Mouse (Mus musculus): ENCODE data around the gene Ubap2l. TPM values are rescaled to one million over a fixed set of nuclear protein-coding genes. Genes with fewer than 3 reads are reported as not detected.
A peak's percentile ranks its signal among the peaks of the same experiment; 100 is the strongest.

Gene Ubap2l
- polyA plus RNA-seq, 1 experiment = 89.7 TPM

- WGBS = 78% methylated on average over 3 of the region's 3 CpGs
- Histone ChIP-seq H3K4me1 (ENCODE audit: control insufficient read depth, insufficient read depth, low read length) (no peaks in the 10 kb centered on the region), H3K27ac (ENCODE audit: control insufficient read depth, insufficient read depth, low read depth, low read length, poor library complexity) (no peak overlapping the region), H3K4me3 (replicated peaks; ENCODE audit: control insufficient read depth, low read depth, low read length) (no peak overlapping the region)
- TF ChIP-seq POLR2A (IDR thresholded peaks at IDR 0.05; ENCODE audit: borderline replicate concordance, control insufficient read depth, low read depth, low read length) (no peak), CTCF (IDR thresholded peaks at IDR 0.05; ENCODE audit: control insufficient read depth, insufficient read depth, low read length) (no peak)
Observed at GRCm38 (mm10) chr3:90004091-90004796, 48.2 kb downstream of the Ubap2l start.

DNA sequence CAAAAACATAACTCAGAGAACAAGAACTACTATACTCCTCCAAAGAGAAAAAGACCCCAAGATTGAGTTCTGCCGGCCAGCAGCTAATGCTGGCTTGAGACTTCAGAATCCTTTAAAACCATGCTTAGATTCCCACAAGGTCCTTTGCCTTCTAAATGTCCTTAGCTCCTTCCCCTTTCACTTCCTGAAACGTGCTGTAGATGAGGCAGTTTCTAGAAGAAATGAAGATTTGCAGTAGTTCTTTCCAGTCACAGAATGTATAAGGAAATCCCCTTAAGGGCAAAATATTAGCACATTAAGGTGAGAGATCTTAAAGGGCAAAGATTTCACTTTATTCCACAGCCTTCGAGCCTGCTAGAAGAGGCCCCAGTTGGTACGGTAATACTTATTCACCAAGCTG is 52.6 kb downstream of the Ubap2l start:
- no peak for TF ChIP-seq CTCF (IDR thresholded peaks at IDR 0.05; ENCODE audit: control insufficient read depth, insufficient read depth, low read length)
- TF ChIP-seq POLR2A (IDR thresholded peaks at IDR 0.05; ENCODE audit: borderline replicate concordance, control insufficient read depth, low read depth, low read length) = no peak
- Histone ChIP-seq H3K27ac (ENCODE audit: control insufficient read depth, insufficient read depth, low read depth, low read length, poor library complexity) (no peak overlapping the region), H3K4me3 (replicated peaks; ENCODE audit: control insufficient read depth, low read depth, low read length) (no peak overlapping the region), H3K4me1 (ENCODE audit: control insufficient read depth, insufficient read depth, low read length) (no peaks in the 10 kb centered on the region)
- 66% methylated on average over 4 of the region's 4 CpGs for WGBS

DNA sequence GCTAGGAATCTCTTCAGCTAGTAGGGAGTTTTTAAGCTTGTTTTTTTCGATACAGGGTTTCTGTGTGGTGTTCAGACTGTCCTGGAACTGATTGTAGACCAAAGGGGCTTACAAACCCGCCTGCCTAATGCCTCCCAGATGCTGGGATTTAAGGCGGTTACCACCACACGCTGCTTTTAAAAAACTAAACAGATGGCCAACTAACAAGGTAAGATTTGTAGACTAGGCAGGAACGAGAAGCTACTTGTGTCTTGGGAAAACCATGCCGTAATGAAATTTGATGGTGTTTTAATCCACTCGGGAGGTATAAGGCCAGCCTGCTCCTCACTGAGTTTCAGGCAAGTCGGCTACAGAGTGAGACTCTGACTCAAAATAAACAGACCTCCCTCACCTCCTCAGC is 53.3 kb downstream of the Ubap2l start:
- peak overlapping the region; percentile 71 for H3K4me3 ChIP-seq (replicated peaks; ENCODE audit: control insufficient read depth, low read depth, low read length)
- TF ChIP-seq CTCF (IDR thresholded peaks at IDR 0.05; ENCODE audit: control insufficient read depth, insufficient read depth, low read length) = no peak
- TF ChIP-seq POLR2A (IDR thresholded peaks at IDR 0.05; ENCODE audit: borderline replicate concordance, control insufficient read depth, low read depth, low read length) = no peak
- H3K4me1 ChIP-seq (ENCODE audit: control insufficient read depth, insufficient read depth, low read length) = no peaks in the 10 kb centered on the region
- H3K27ac ChIP-seq (ENCODE audit: control insufficient read depth, insufficient read depth, low read depth, low read length, poor library complexity) = no peak overlapping the region
- 18% methylated on average over 8 of the region's 8 CpGs for WGBS

DNA sequence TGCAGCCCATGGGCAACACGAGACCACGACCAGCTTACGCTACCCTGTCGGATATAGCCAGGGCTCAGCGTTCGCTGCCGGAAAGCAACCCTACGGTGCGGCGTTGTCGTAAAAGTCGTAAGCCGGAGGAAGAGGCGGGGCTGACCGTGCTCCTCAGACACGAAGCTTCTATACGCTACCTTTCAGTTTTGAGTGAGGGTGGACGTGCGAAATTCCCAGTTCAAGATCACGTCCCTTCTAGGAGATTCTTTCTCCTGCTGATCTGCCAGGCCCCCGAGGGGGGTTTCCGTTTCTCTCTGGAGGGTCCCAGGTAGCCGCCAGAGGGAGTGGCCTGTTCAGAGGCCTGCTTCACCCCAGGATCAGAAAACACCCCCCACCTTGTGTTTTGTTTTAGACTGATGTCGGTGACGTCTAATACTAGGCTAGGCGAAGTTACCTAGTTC is 53.8 kb downstream of the Ubap2l start, which contains the start of gene Hax1:
Gene Hax1, minus strand, starts transcription at position 169 of the 443 bp plus-strand sequence.
- peak within 1 kb of the TSS; percentile 69 for H3K27ac ChIP-seq (ENCODE audit: control insufficient read depth, insufficient read depth, low read depth, low read length, poor library complexity)
- H3K4me3 ChIP-seq (replicated peaks; ENCODE audit: control insufficient read depth, low read depth, low read length) = peak within 1 kb of the TSS; percentile 71
- TF ChIP-seq CTCF (IDR thresholded peaks at IDR 0.05; ENCODE audit: control insufficient read depth, insufficient read depth, low read length) (no peak), POLR2A (IDR thresholded peaks at IDR 0.05; ENCODE audit: borderline replicate concordance, control insufficient read depth, low read depth, low read length) (peak; percentile 79; the same call in 1 of the 2 replicates)
- WGBS = under 1% methylated on average over 26 of the region's 26 CpGs
- no peaks in the 10 kb centered on the region for H3K4me1 ChIP-seq (ENCODE audit: control insufficient read depth, insufficient read depth, low read length)

DNA sequence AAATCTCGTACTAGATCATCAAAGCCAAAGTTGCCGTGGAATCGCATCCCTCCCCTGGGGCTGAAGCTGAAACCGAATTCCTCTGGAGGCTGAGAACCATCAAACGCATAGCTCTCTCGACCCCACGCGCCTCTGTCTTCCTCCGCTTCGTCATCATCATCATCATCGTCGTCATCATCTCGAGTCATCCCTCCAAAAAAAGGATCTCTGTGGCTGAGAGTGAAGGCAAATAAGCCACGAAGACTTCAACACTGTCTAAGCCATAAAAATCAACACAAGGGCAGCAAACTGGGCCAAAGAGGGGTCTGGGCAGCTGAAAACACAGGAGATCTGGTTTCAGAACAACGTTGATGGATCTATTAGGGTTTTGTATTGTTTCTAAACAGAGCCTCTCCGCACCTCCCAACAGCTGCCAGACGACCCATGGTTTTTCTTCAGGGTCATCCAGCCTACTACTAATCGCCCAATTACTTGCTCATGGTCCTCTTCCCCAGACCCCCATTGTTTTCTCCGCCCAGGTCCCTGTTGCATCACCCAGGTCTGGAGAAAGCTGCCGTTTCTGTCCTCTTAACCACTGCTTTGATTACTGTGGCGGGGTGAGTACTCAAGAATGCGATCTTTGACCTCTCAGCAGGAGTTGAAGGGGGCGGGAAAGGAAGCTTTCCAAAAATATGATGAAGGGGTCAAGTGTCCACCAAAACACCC is 54.5 kb downstream of the Ubap2l start:
- peak overlapping the region; percentile 71 for H3K4me3 ChIP-seq (replicated peaks; ENCODE audit: control insufficient read depth, low read depth, low read length)
- H3K27ac ChIP-seq (ENCODE audit: control insufficient read depth, insufficient read depth, low read depth, low read length, poor library complexity) = no peak overlapping the region
- TF ChIP-seq CTCF (IDR thresholded peaks at IDR 0.05; ENCODE audit: control insufficient read depth, insufficient read depth, low read length) (no peak), POLR2A (IDR thresholded peaks at IDR 0.05; ENCODE audit: borderline replicate concordance, control insufficient read depth, low read depth, low read length) (no peak)
- H3K4me1 ChIP-seq (ENCODE audit: control insufficient read depth, insufficient read depth, low read length) = no peaks in the 10 kb centered on the region
- WGBS = 18% methylated on average over 23 of the region's 23 CpGs

GRCm38 (mm10) chr3:89994807-89995515 is 57.5 kb downstream of the Ubap2l start:
- no peak overlapping the region for H3K4me3 ChIP-seq (replicated peaks; ENCODE audit: control insufficient read depth, low read depth, low read length)
- 84% methylated on average over 5 of the region's 5 CpGs for WGBS
- no peaks in the 10 kb centered on the region for H3K4me1 ChIP-seq (ENCODE audit: control insufficient read depth, insufficient read depth, low read length)
- TF ChIP-seq POLR2A (IDR thresholded peaks at IDR 0.05; ENCODE audit: borderline replicate concordance, control insufficient read depth, low read depth, low read length) (no peak), CTCF (IDR thresholded peaks at IDR 0.05; ENCODE audit: control insufficient read depth, insufficient read depth, low read length) (no peak)
- H3K27ac ChIP-seq (ENCODE audit: control insufficient read depth, insufficient read depth, low read depth, low read length, poor library complexity) = no peak overlapping the region

GRCm38 (mm10) chr3:89987822-89988221 is 64.6 kb downstream of the Ubap2l start:
- WGBS = 24% methylated on average over 4 of the region's 4 CpGs
- TF ChIP-seq CTCF (IDR thresholded peaks at IDR 0.05; ENCODE audit: control insufficient read depth, insufficient read depth, low read length) = no peak
- no peak for TF ChIP-seq POLR2A (IDR thresholded peaks at IDR 0.05; ENCODE audit: borderline replicate concordance, control insufficient read depth, low read depth, low read length)
- no peaks in the 10 kb centered on the region; the same call in 1 of the 2 replicates for H3K4me1 ChIP-seq (ENCODE audit: control insufficient read depth, insufficient read depth, low read length)
- H3K27ac ChIP-seq (ENCODE audit: control insufficient read depth, insufficient read depth, low read depth, low read length, poor library complexity) = no peak overlapping the region
- H3K4me3 ChIP-seq (replicated peaks; ENCODE audit: control insufficient read depth, low read depth, low read length) = no peak overlapping the region

GRCm38 (mm10) chr3:89987211-89987610 is 65.2 kb downstream of the Ubap2l start:
- 60% methylated on average over 3 of the region's 3 CpGs for WGBS
- Histone ChIP-seq H3K4me3 (replicated peaks; ENCODE audit: control insufficient read depth, low read depth, low read length) (no peak overlapping the region), H3K4me1 (ENCODE audit: control insufficient read depth, insufficient read depth, low read length) (no peaks in the 10 kb centered on the region; the same call in 1 of the 2 replicates), H3K27ac (ENCODE audit: control insufficient read depth, insufficient read depth, low read depth, low read length, poor library complexity) (no peak overlapping the region)
- TF ChIP-seq CTCF (IDR thresholded peaks at IDR 0.05; ENCODE audit: control insufficient read depth, insufficient read depth, low read length) (no peak), POLR2A (IDR thresholded peaks at IDR 0.05; ENCODE audit: borderline replicate concordance, control insufficient read depth, low read depth, low read length) (no peak)
